Mouse (Mus musculus) stomach, postnatal 0 days (tissue): ENCODE results near the gene Fubp3.

Experiments used
- CTCF ChIP-seq: IDR thresholded peaks from 2 replicates; pipeline ENCODE4 v1.5.1; 2016; ENCODE audit warnings: antibody characterized with exemption, low read depth, mild to moderate bottlenecking, moderate library complexity
- EP300 ChIP-seq: optimal IDR thresholded peaks from 2 replicates; pipeline ENCODE3; 2016; ENCODE audit warnings: antibody characterized with exemption

GRCm38 (mm10) chr2:31656374-31656773 lies 83.9 kb downstream of the Fubp3 start:
- TF ChIP-seq EP300 (no peak), CTCF (no peak)
